ENCODE assay signal across 8 mouse cellular contexts in the genomic region with DNA sequence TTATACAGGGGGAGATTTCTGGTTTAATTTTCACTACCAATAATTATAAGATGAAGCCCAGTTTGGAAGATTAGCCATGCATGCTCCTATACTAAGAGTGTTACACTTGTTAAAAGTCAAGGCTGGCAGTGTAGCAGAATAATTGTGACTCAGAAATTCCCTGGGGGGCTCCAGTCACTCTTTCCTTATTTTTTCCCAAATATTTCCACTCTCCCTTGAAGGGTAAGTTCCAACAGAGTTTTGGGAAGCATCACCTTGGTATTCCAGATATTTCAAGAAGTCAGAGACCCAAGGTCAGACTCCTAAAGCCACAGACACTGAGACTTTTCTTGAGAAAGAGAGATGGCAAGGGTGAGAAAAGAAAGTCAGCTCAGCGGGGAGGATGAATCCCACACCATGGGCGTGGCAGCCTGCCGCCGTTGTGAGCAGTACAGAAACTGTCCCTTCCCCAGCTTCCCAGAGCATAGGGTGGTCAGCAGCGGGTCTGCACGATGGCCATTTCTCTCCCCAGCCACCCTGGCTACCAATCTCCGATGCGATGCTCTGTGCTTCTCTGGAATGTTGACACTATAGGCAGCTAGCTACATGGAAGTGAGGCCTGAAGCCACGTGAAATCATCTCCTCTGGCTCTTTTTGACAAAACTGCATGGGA. TPM values are rescaled to one million over a fixed set of nuclear protein-coding genes. Genes with fewer than 3 reads are reported as not detected.
DNase-seq lines count a peak whose midpoint lies in the region; ATAC-seq and TF ChIP-seq lines count a peak whose summit lies in the region.

No protein-coding gene starts in this region.

- no peak for DNase-seq in kidney, postnatal 14 days
- DNase-seq in 3T3-L1 (ENCODE audit: low read depth, low spot score), result peak; percentile 67
- no peak for DNase-seq in right cerebral cortex, postnatal 10 days (ENCODE audit: low spot score in 2 of 2)
- no peak for DNase-seq in cerebellum, adult 18-20 months

- H3K9ac ChIP-seq in kidney, embryonic 14.5 days (ENCODE audit: low read depth, low read length), result 0 out of 2 replicates have a peak overlapping the region, but pooled peaks have one; percentile 34
- H3K9ac ChIP-seq in intestine, postnatal 0 days (ENCODE audit: low read depth, low read length), result no peak overlapping the region

- H3K4me1 ChIP-seq in kidney, embryonic 14.5 days (ENCODE audit: control insufficient read depth, insufficient read depth, low read length), result peaks cover 9% of the 10 kb centered on the region
- peaks cover 7% of the 10 kb centered on the region for H3K4me1 ChIP-seq in cortical plate, adult 2 months (ENCODE audit: control insufficient read depth, insufficient read depth, low read length)
- no peaks in the 10 kb centered on the region for H3K4me1 ChIP-seq in intestine, postnatal 0 days (replicated peaks; ENCODE audit: control insufficient read depth, insufficient read depth, low read length)

- H3K4me2 ChIP-seq in kidney, embryonic 14.5 days (replicated peaks; ENCODE audit: low read depth, low read length), result peak overlapping the region; percentile 42
- H3K4me2 ChIP-seq in intestine, postnatal 0 days (replicated peaks; ENCODE audit: low read depth), result peak overlapping the region; percentile 42; the same call in 1 of the 2 replicates

- H3K27me3 ChIP-seq in kidney, embryonic 14.5 days (ENCODE audit: control insufficient read depth, insufficient read depth, low read length), result no peaks in the 10 kb centered on the region
- no peaks in the 10 kb centered on the region for H3K27me3 ChIP-seq in intestine, postnatal 0 days (replicated peaks; ENCODE audit: control insufficient read depth, insufficient read depth, low read length)

- peak overlapping the region; percentile 17; the same call in 1 of the 2 replicates for H3K27ac ChIP-seq in kidney, embryonic 14.5 days (ENCODE audit: low read depth, low read length)
- H3K27ac ChIP-seq in cortical plate, adult 2 months (ENCODE audit: insufficient read depth, low read length), result peak overlapping the region; percentile 13
- H3K27ac ChIP-seq in intestine, postnatal 0 days (ENCODE audit: low read depth, low read length), result no peak overlapping the region

- peak; percentile 38 for ATAC-seq in kidney, embryonic 14.5 days (ENCODE audit: low FRiP score, low TSS enrichment)
- no peak for ATAC-seq in intestine, postnatal 0 days
- ATAC-seq in megakaryocyte progenitor cell, adult 5-6 weeks (replicated peaks; ENCODE audit: poor library complexity), result no peak

- H3K4me3 ChIP-seq in kidney, embryonic 14.5 days (ENCODE audit: low read length), result peak overlapping the region; percentile 13; the same call in 1 of the 2 replicates
- H3K4me3 ChIP-seq in cortical plate, adult 2 months (ENCODE audit: insufficient read depth, low read length), result no peak overlapping the region
- 0 out of 2 replicates have a peak overlapping the region, but pooled peaks have one; percentile 1 for H3K4me3 ChIP-seq in intestine, postnatal 0 days (ENCODE audit: low read depth, low read length)

- no peaks in the 10 kb centered on the region for H3K36me3 ChIP-seq in kidney, embryonic 14.5 days (ENCODE audit: control insufficient read depth, insufficient read depth, low read length)
- no peaks in the 10 kb centered on the region for H3K36me3 ChIP-seq in intestine, postnatal 0 days (ENCODE audit: control insufficient read depth, insufficient read depth)

- no peak for TF ChIP-seq CTCF in cortical plate, adult 2 months (IDR thresholded peaks at IDR 0.05; ENCODE audit: extremely low read depth, insufficient read depth, low read length)
- TF ChIP-seq CTCF in intestine, postnatal 0 days (IDR thresholded peaks at IDR 0.05; ENCODE audit: low read depth), result no peak

- 16% methylated on average over 9 of the region's 9 CpGs for WGBS in kidney, embryonic 14.5 days
- 27% methylated on average over 9 of the region's 9 CpGs for WGBS in intestine, postnatal 0 days

- H3K9me3 ChIP-seq in kidney, embryonic 14.5 days (ENCODE audit: control insufficient read depth, low read length), result 0 out of 2 replicates have a peak, but pooled peaks cover 4% of the 10 kb centered on the region
- no peaks in the 10 kb centered on the region for H3K9me3 ChIP-seq in intestine, postnatal 0 days (ENCODE audit: control insufficient read depth)

- TF ChIP-seq POLR2A in cortical plate, adult 2 months (IDR thresholded peaks at IDR 0.05; ENCODE audit: extremely low read depth, insufficient read depth, low read length), result no peak

RNA-seq across cellular contexts. Expression of gene Rasgrp3, which starts 28.8 kb away (rescaled TPM):
- 20.3 and 28.8 TPM in 2 replicates for polyA plus RNA-seq in kidney, embryonic 14.5 days (2014; fragmentation: Nextera tagmentation; extraction: Ambion mirVana)
- polyA plus RNA-seq in cortical plate, adult 2 months (2012; rRNA removed), result 11.1 and 12.7 TPM in 2 replicates
- 5.1 and 7.4 TPM in 2 replicates for polyA plus RNA-seq in intestine, postnatal 0 days (2015; fragmentation: Nextera tagmentation; extraction: Ambion mirVana)
- 0.12 and 0.20 TPM in 2 replicates for total RNA-seq in megakaryocyte progenitor cell, adult 5-6 weeks (2015)
- total RNA-seq in megakaryocyte progenitor cell, adult 5-6 weeks (2017), result under 0.01 and 0.37 TPM in 2 replicates
